Mouse (Mus musculus) embryonic facial prominence, embryonic 11.5 days (tissue): ENCODE measurements around the gene Spdl1. TPM values are rescaled to one million over a fixed set of nuclear protein-coding genes. Genes with fewer than 3 reads are reported as not detected.
"Not testable (repeated sequence)": the region's sequence is repeated elsewhere in the genome, so short reads cannot be mapped to it uniquely, and the experiment has no call there.

ENCODE experiments used
- ATAC-seq: fragments of 200-750 bp; cut with Nextera tagmentation; replicated peaks from 2 replicates; pipeline ENCODE4 v1.8.0; 2017; ENCODE audit warnings: low read depth; ENCODE audit not compliant: insufficient number of reproducible peaks, low FRiP score, low TSS enrichment
- DNase-seq: peaks from one replicate; pipeline ENCODE4 v3.0.0-alpha.2; 2015; ENCODE audit warnings: low spot score
- H3K27ac ChIP-seq: fragments of 300-500 bp; sonication (generic); replicated peaks from 2 replicates; pipeline ENCODE4 v1.5.1; 2014; ENCODE audit warnings: mild to moderate bottlenecking, low read depth, low read length, control low read depth
- H3K27me3 ChIP-seq: fragments of 300-500 bp; sonication (generic); 2 replicates; pipeline ENCODE4 v1.6.1; 2014; ENCODE audit warnings: mild to moderate bottlenecking, low read length, moderate library complexity, mixed read lengths; ENCODE audit not compliant: control insufficient read depth, insufficient read depth
- H3K36me3 ChIP-seq: fragments of 300-500 bp; sonication (generic); replicated peaks from 2 replicates; pipeline ENCODE4 v1.6.1; 2014; ENCODE audit warnings: low read depth, mild to moderate bottlenecking, low read length, moderate library complexity, mixed read lengths; ENCODE audit not compliant: control insufficient read depth, insufficient read depth
- H3K4me1 ChIP-seq: fragments of 300-500 bp; sonication (generic); 2 replicates; pipeline ENCODE4 v1.6.1; 2014; ENCODE audit warnings: low read length, mixed read lengths; ENCODE audit not compliant: control insufficient read depth, insufficient read depth
- H3K4me2 ChIP-seq: fragments of 300-500 bp; sonication (generic); 2 replicates; pipeline ENCODE4 v1.6.1; 2014; ENCODE audit warnings: low read depth, mild to moderate bottlenecking, control low read depth, low read length, moderate library complexity
- H3K4me3 ChIP-seq: fragments of 300-500 bp; sonication (generic); 2 replicates; pipeline ENCODE4 v1.5.1; 2014; ENCODE audit warnings: low read depth, low read length, control low read depth
- H3K9ac ChIP-seq: fragments of 300-500 bp; sonication (generic); replicated peaks from 2 replicates; pipeline ENCODE4 v1.6.1; 2014; ENCODE audit warnings: mild to moderate bottlenecking, control low read depth, low read length
- H3K9me3 ChIP-seq: fragments of 300-500 bp; sonication (generic); replicated peaks from 2 replicates; pipeline ENCODE4 v1.6.1; 2016; ENCODE audit warnings: mild to moderate bottlenecking, low read length, inconsistent platforms, mixed read lengths; ENCODE audit not compliant: control insufficient read depth
- WGBS: fragments of 180-500 bp; shearing (Covaris S2); extraction: QIAGEN DNeasy Blood & Tissue Kit; methylation state at CpG from one replicate; pipeline ENCODE4 v1.1.7; 2014; 5-methylcytosine and 5-hydroxymethylcytosine counted together
- polyA plus RNA-seq: library from polyadenylated mRNA; unstranded; fragments of >200 nt; fragmentation: Nextera tagmentation; extraction: Ambion mirVana; gene quantifications from 2 replicates; pipeline ENCODE4 v1.2.1, GENCODE M21; 2014

Gene Spdl1
- polyA plus RNA-seq, 1 experiment from 2014 or later = 36.8 TPM

- 44% methylated on average over 2 of the region's 2 CpGs for WGBS
- Histone ChIP-seq H3K4me3 (no peak overlapping the region), H3K9me3 (no peaks in the 10 kb centered on the region), H3K4me1 (peaks cover 3% of the 10 kb centered on the region), H3K9ac (no peak overlapping the region), H3K36me3 (no peaks in the 10 kb centered on the region), H3K27ac (no peak overlapping the region), H3K4me2 (no peak overlapping the region), H3K27me3 (no peaks in the 10 kb centered on the region)
- DNase-seq (peak; percentile 42), ATAC-seq (no peak)
Measured at GRCm38 (mm10) chr11:34836272-34836671, 2.8 kb upstream of the Spdl1 start.

- ATAC-seq (peak; percentile 54; the same call in 1 of the 2 replicates), DNase-seq (no peak)
- no peaks in the 10 kb centered on the region for H3K9me3 ChIP-seq
- peak overlapping the region; percentile 78 for H3K4me2 ChIP-seq
- H3K4me3 ChIP-seq = peak overlapping the region; percentile 76
- no peaks in the 10 kb centered on the region for H3K27me3 ChIP-seq
- H3K27ac ChIP-seq = no peak overlapping the region
- H3K9ac ChIP-seq = peak overlapping the region; percentile 83
- H3K4me1 ChIP-seq = peaks cover 3% of the 10 kb centered on the region
- 15% methylated on average over 4 of the region's 5 CpGs for WGBS
- no peaks in the 10 kb centered on the region; the same call in 1 of the 2 replicates for H3K36me3 ChIP-seq
Measured at GRCm38 (mm10) chr11:34832678-34833077, 763 bp downstream of the Spdl1 start.

- Histone ChIP-seq H3K4me2 (no peak overlapping the region), H3K36me3 (no peaks in the 10 kb centered on the region; the same call in 1 of the 2 replicates), H3K27ac (no peak overlapping the region), H3K9ac (no peak overlapping the region), H3K27me3 (no peaks in the 10 kb centered on the region), H3K9me3 (no peaks in the 10 kb centered on the region), H3K4me1 (peaks cover 3% of the 10 kb centered on the region), H3K4me3 (no peak overlapping the region)
- 96% methylated on average over 3 of the region's 3 CpGs for WGBS
- no peak for DNase-seq
- no peak for ATAC-seq
Measured at GRCm38 (mm10) chr11:34827803-34828202, 5.6 kb downstream of the Spdl1 start.

- 95% methylated on average over 2 of the region's 2 CpGs for WGBS
- H3K9ac ChIP-seq = no peak overlapping the region
- no peaks in the 10 kb centered on the region; the same call in none of the 2 replicates for H3K36me3 ChIP-seq
- no peak overlapping the region for H3K4me3 ChIP-seq
- H3K27ac ChIP-seq = no peak overlapping the region
- no peak for DNase-seq
- H3K27me3 ChIP-seq = no peaks in the 10 kb centered on the region
- no peaks in the 10 kb centered on the region for H3K4me1 ChIP-seq
- no peak overlapping the region for H3K4me2 ChIP-seq
- no peaks in the 10 kb centered on the region for H3K9me3 ChIP-seq
- ATAC-seq = no peak
Measured at GRCm38 (mm10) chr11:34826940-34827339, 6.5 kb downstream of the Spdl1 start.

- Histone ChIP-seq H3K9me3 (no peaks in the 10 kb centered on the region), H3K9ac (no peak overlapping the region), H3K36me3 (no peaks in the 10 kb centered on the region; the same call in none of the 2 replicates), H3K27ac (no peak overlapping the region), H3K27me3 (no peaks in the 10 kb centered on the region), H3K4me2 (no peak overlapping the region), H3K4me3 (no peak overlapping the region), H3K4me1 (no peaks in the 10 kb centered on the region)
- WGBS = 94% methylated on average over 4 of the region's 4 CpGs
- DNase-seq (no peak), ATAC-seq (no peak)
Measured at GRCm38 (mm10) chr11:34824791-34825190, 8.7 kb downstream of the Spdl1 start.

GRCm38 (mm10) chr11:34814767-34815166 is 18.7 kb downstream of the Spdl1 start:
- H3K4me1 ChIP-seq = no peaks in the 10 kb centered on the region
- no peak overlapping the region for H3K4me2 ChIP-seq
- no peak overlapping the region for H3K4me3 ChIP-seq
- H3K36me3 ChIP-seq = peaks cover 5% of the 10 kb centered on the region; the same call in 1 of the 2 replicates
- ATAC-seq = no peak
- 19% methylated on average over 2 of the region's 2 CpGs for WGBS
- H3K27me3 ChIP-seq = no peaks in the 10 kb centered on the region
- no peaks in the 10 kb centered on the region for H3K9me3 ChIP-seq
- H3K9ac ChIP-seq = no peak overlapping the region
- no peak overlapping the region for H3K27ac ChIP-seq
- peak; percentile 72 for DNase-seq

GRCm38 (mm10) chr11:34814319-34814718 is 19.1 kb downstream of the Spdl1 start:
- ATAC-seq (no peak), DNase-seq (no peak)
- Histone ChIP-seq H3K36me3 (peaks cover 5% of the 10 kb centered on the region; the same call in 1 of the 2 replicates), H3K4me2 (no peak overlapping the region), H3K27ac (no peak overlapping the region), H3K4me1 (no peaks in the 10 kb centered on the region), H3K9ac (no peak overlapping the region), H3K9me3 (no peaks in the 10 kb centered on the region), H3K4me3 (no peak overlapping the region), H3K27me3 (no peaks in the 10 kb centered on the region)
- WGBS = 89% methylated on average over 6 of the region's 6 CpGs

GRCm38 (mm10) chr11:34805026-34805425 is 28.4 kb downstream of the Spdl1 start:
- ATAC-seq, H3K9ac ChIP-seq: not testable (repeated sequence)

More at GRCm38 (mm10) chr11:34805026-34805425, 28.4 kb downstream of the Spdl1 start:
- not testable (repeated sequence) for H3K4me1 ChIP-seq, H3K27me3 ChIP-seq, H3K4me2 ChIP-seq, H3K36me3 ChIP-seq, H3K4me3 ChIP-seq, DNase-seq, H3K9me3 ChIP-seq, H3K27ac ChIP-seq
- 91% methylated on average over 4 of the region's 4 CpGs for WGBS
